Mouse (Mus musculus) limb, embryonic 10.5 days (tissue): Measurements from ENCODE around the gene Cabp2. TPM values are rescaled to one million over a fixed set of nuclear protein-coding genes. Genes with fewer than 3 reads are reported as not detected.
"Not testable (repeated sequence)": the region's sequence is repeated elsewhere in the genome, so short reads cannot be mapped to it uniquely, and the experiment has no call there.

Experiments
- DNase-seq: peaks from one replicate; pipeline ENCODE4 v3.0.0-alpha.2; 2017; ENCODE audit warnings: low spot score
- H3K27ac ChIP-seq: fragments of 300-500 bp; sonication (generic); 2 replicates; pipeline ENCODE4 v1.5.1; 2016; ENCODE audit warnings: mild to moderate bottlenecking
- H3K27me3 ChIP-seq: fragments of 300-500 bp; sonication (generic); 2 replicates; pipeline ENCODE4 v1.6.1; 2016; ENCODE audit warnings: low read depth, mild to moderate bottlenecking; ENCODE audit not compliant: poor library complexity, severe bottlenecking
- H3K36me3 ChIP-seq: fragments of 300-500 bp; sonication (generic); 2 replicates; pipeline ENCODE4 v1.6.1; 2016; ENCODE audit warnings: mild to moderate bottlenecking, moderate library complexity
- H3K4me1 ChIP-seq: fragments of 300-500 bp; sonication (generic); 2 replicates; pipeline ENCODE4 v1.6.1; 2016
- H3K4me3 ChIP-seq: fragments of 300-500 bp; sonication (generic); 2 replicates; pipeline ENCODE4 v1.5.1; 2016; ENCODE audit warnings: mild to moderate bottlenecking, moderate library complexity
- H3K9me3 ChIP-seq: fragments of 300-500 bp; sonication (generic); replicated peaks from 2 replicates; pipeline ENCODE4 v1.6.1; 2016; ENCODE audit warnings: mild to moderate bottlenecking
- WGBS: fragments of 180-500 bp; shearing (Covaris S2); methylation state at CpG from one replicate; pipeline ENCODE4 v1.1.7; 2016; 5-methylcytosine and 5-hydroxymethylcytosine counted together
- polyA plus RNA-seq: library from polyadenylated mRNA; unstranded; fragments of >200 nt; fragmentation: Nextera tagmentation; extraction: Ambion mirVana; gene quantifications from 2 replicates; pipeline ENCODE4 v1.2.1, GENCODE M21; 2016

The Cabp2 gene
- polyA plus RNA-seq, 1 experiment from 2014 or later, result not detected

- DNase-seq, result no peak
- Histone ChIP-seq H3K36me3 (no peaks in the 10 kb centered on the region), H3K27me3 (no peaks in the 10 kb centered on the region), H3K4me1 (no peaks in the 10 kb centered on the region), H3K27ac (no peak within 1 kb of the TSS), H3K9me3 (no peaks in the 10 kb centered on the region), H3K4me3 (no peak within 1 kb of the TSS)
- 85% methylated on average over 15 of the region's 15 CpGs for WGBS
Observed at GRCm38 (mm10) chr19:4059069-4059740, 22.2 kb upstream of the Cabp2 start, which contains the start of gene Gstp3. TSS of gene Gstp3 (minus strand) at chr19:4059569.

GRCm38 (mm10) chr19:4060044-4060898 lies 21.1 kb upstream of the Cabp2 start:
- not testable (repeated sequence) for H3K27ac ChIP-seq, H3K4me1 ChIP-seq, H3K4me3 ChIP-seq, DNase-seq, H3K27me3 ChIP-seq, H3K36me3 ChIP-seq, H3K9me3 ChIP-seq
- 91% methylated on average over 8 of the region's 8 CpGs for WGBS

GRCm38 (mm10) chr19:4060899-4061465 lies 20.4 kb upstream of the Cabp2 start:
- Histone ChIP-seq H3K4me3 (no peak overlapping the region), H3K27me3 (no peaks in the 10 kb centered on the region), H3K27ac (no peak overlapping the region), H3K9me3 (no peaks in the 10 kb centered on the region), H3K4me1 (no peaks in the 10 kb centered on the region), H3K36me3 (no peaks in the 10 kb centered on the region)
- 90% methylated on average over 6 of the region's 6 CpGs for WGBS
- no peak for DNase-seq

- not testable (repeated sequence) for H3K27me3 ChIP-seq
- WGBS, result 90% methylated on average over 4 of the region's 4 CpGs
Observed at GRCm38 (mm10) chr19:4063357-4063756, 18.0 kb upstream of the Cabp2 start.

GRCm38 (mm10) chr19:4064501-4064900 lies 16.9 kb upstream of the Cabp2 start:
- H3K4me3 ChIP-seq, DNase-seq, H3K36me3 ChIP-seq, H3K27ac ChIP-seq, H3K4me1 ChIP-seq, H3K9me3 ChIP-seq, H3K27me3 ChIP-seq: not testable (repeated sequence)
- 68% methylated on average over 8 of the region's 11 CpGs for WGBS

More at GRCm38 (mm10) chr19:4063357-4063756, 18.0 kb upstream of the Cabp2 start:
- H3K27ac ChIP-seq, H3K4me1 ChIP-seq, DNase-seq, H3K36me3 ChIP-seq, H3K9me3 ChIP-seq, H3K4me3 ChIP-seq: not testable (repeated sequence)

GRCm38 (mm10) chr19:4066280-4066679 lies 15.1 kb upstream of the Cabp2 start:
- Histone ChIP-seq H3K36me3 (no peaks in the 10 kb centered on the region), H3K9me3 (no peaks in the 10 kb centered on the region), H3K27me3 (no peaks in the 10 kb centered on the region), H3K27ac (no peak overlapping the region), H3K4me3 (no peak overlapping the region), H3K4me1 (no peaks in the 10 kb centered on the region; the same call in 1 of the 2 replicates)
- no peak for DNase-seq
- 89% methylated on average over 6 of the region's 6 CpGs for WGBS

GRCm38 (mm10) chr19:4066877-4067276 lies 14.5 kb upstream of the Cabp2 start:
- H3K36me3 ChIP-seq, result no peaks in the 10 kb centered on the region
- no peaks in the 10 kb centered on the region for H3K27me3 ChIP-seq
- H3K4me1 ChIP-seq, result no peaks in the 10 kb centered on the region; the same call in 1 of the 2 replicates

GRCm38 (mm10) chr19:4068242-4068641 lies 13.1 kb upstream of the Cabp2 start:
- H3K4me3 ChIP-seq, H3K27ac ChIP-seq, H3K36me3 ChIP-seq, H3K4me1 ChIP-seq, DNase-seq, H3K9me3 ChIP-seq, H3K27me3 ChIP-seq: not testable (repeated sequence)
- WGBS, result 92% methylated on average over 2 of the region's 2 CpGs

More at GRCm38 (mm10) chr19:4066877-4067276, 14.5 kb upstream of the Cabp2 start:
- no peak for DNase-seq
- Histone ChIP-seq H3K4me3 (no peak overlapping the region), H3K9me3 (no peaks in the 10 kb centered on the region), H3K27ac (no peak overlapping the region)

- WGBS, result 78% methylated on average over 15 of the region's 15 CpGs
- Histone ChIP-seq H3K36me3 (no peaks in the 10 kb centered on the region), H3K4me1 (peaks cover 2% of the 10 kb centered on the region; the same call in 1 of the 2 replicates), H3K27ac (no peak overlapping the region), H3K4me3 (no peak overlapping the region), H3K9me3 (no peaks in the 10 kb centered on the region), H3K27me3 (no peaks in the 10 kb centered on the region)
- DNase-seq, result no peak
Observed at GRCm38 (mm10) chr19:4068717-4069410, 12.5 kb upstream of the Cabp2 start.

- Histone ChIP-seq H3K4me1 (peaks cover 2% of the 10 kb centered on the region; the same call in 1 of the 2 replicates), H3K27me3 (no peaks in the 10 kb centered on the region), H3K4me3 (no peak overlapping the region), H3K36me3 (no peaks in the 10 kb centered on the region), H3K27ac (no peak overlapping the region), H3K9me3 (no peaks in the 10 kb centered on the region)
- DNase-seq, result no peak
- WGBS, result 80% methylated on average over 15 of the region's 15 CpGs
Observed at GRCm38 (mm10) chr19:4070311-4070710, 11.1 kb upstream of the Cabp2 start.

- no peak overlapping the region for H3K27ac ChIP-seq
- no peaks in the 10 kb centered on the region for H3K9me3 ChIP-seq
- DNase-seq, result no peak
- no peaks in the 10 kb centered on the region for H3K36me3 ChIP-seq
- no peaks in the 10 kb centered on the region for H3K27me3 ChIP-seq
- no peak overlapping the region for H3K4me3 ChIP-seq
- WGBS, result 83% methylated on average over 8 of the region's 8 CpGs
- peaks cover 2% of the 10 kb centered on the region; the same call in 1 of the 2 replicates for H3K4me1 ChIP-seq
Observed at GRCm38 (mm10) chr19:4070756-4071155, 10.6 kb upstream of the Cabp2 start.

- Histone ChIP-seq H3K4me3 (no peak overlapping the region), H3K27ac (no peak overlapping the region), H3K4me1 (peaks cover 2% of the 10 kb centered on the region; the same call in 1 of the 2 replicates), H3K36me3 (no peaks in the 10 kb centered on the region), H3K27me3 (no peaks in the 10 kb centered on the region), H3K9me3 (no peaks in the 10 kb centered on the region)
- WGBS, result 91% methylated on average over 6 of the region's 6 CpGs
- DNase-seq, result no peak
Observed at GRCm38 (mm10) chr19:4071406-4071805, 10.0 kb upstream of the Cabp2 start.
